Mouse (Mus musculus) spleen, postnatal 10 days (tissue): ENCODE data around the gene Yars.

Experiments
- DNase-seq, 2 experiments: peaks; one replicate each; pipeline ENCODE4 v3.0.0; 2021 to 2022; ENCODE audit warnings: low spot score in 2 of 2

The Yars gene

GRCm38 (mm10) chr4:129188803-129189541 is 588 bp upstream of the Yars start:
- peak; percentile 58 to 62 for DNase-seq

DNA sequence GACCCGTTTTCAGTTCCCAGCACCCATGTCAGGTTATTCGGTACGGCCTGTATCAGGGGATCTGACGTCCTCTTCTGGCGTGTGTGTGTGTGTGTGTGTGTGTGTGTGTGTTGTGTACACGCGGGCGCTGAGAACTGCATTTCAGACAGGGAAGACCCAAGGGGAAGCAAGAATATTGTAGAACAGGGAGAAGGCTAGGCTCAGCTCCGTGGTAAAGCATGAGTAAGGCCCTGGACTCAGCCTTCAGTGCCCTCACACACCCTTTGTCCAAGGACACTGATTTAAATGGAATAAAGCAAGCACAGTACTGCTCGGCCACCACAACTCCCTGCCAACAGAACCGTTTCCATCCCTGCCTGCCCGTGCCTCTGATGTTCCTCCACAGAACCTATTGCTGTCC is 978 bp downstream of the Yars start:
- peak; percentile 31 to 39 for DNase-seq

- DNase-seq: no peak
These were observed 2.1 kb downstream of the Yars start for GRCm38 (mm10) chr4:129191691-129192090.

DNA sequence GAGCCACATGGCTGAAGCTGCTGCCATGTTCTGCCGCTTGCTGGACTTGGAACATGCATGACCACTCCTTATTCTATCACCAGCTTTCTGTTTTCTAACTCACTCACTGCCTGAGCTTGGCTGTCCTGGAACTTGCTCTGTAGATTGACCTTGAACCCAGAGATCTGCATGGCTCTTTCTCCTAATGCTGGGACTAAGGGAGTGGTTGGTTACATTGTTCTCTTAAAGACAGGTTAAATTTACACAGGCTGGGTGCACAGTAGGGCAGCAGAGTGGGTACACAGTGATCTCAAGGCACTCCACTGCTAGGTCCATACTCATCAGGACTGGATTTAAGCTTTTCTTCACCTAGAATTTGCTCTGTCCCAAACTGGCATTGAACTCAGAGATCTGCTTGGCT is 4.7 kb downstream of the Yars start:
- no peak for DNase-seq

- no peak for DNase-seq
These were observed 8.0 kb downstream of the Yars start for GRCm38 (mm10) chr4:129197514-129197913.

GRCm38 (mm10) chr4:129204655-129205054 is 15.1 kb downstream of the Yars start:
- no peak for DNase-seq

- no peak for DNase-seq
These were observed 17.2 kb downstream of the Yars start for GRCm38 (mm10) chr4:129206792-129207191.

DNA sequence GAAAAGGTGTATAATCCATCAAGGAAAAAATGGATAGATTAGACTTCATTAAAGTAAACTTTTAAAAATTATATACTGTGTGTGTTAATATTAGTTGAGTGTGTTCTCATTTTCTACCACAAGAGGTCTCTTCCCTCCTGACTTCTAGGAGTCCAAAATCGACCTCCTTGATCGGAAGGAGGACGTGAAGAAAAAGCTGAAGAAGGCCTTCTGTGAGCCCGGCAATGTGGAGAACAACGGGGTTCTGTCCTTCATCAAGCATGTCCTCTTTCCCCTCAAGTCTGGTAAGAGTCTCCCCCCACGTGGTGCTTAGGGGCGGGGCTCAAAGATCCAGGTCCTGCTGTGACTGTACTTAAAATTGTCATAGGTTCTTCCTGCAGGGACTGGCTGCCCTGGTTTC is 19.9 kb downstream of the Yars start:
- no peak for DNase-seq

GRCm38 (mm10) chr4:129211461-129211860 is 21.9 kb downstream of the Yars start:
- no peak for DNase-seq

- DNase-seq: peak in 1 of 2 experiments; percentile 42
These were observed 22.9 kb downstream of the Yars start for GRCm38 (mm10) chr4:129212486-129212885.

GRCm38 (mm10) chr4:129218569-129219175 is 29.1 kb downstream of the Yars start:
- DNase-seq: no peak

DNA sequence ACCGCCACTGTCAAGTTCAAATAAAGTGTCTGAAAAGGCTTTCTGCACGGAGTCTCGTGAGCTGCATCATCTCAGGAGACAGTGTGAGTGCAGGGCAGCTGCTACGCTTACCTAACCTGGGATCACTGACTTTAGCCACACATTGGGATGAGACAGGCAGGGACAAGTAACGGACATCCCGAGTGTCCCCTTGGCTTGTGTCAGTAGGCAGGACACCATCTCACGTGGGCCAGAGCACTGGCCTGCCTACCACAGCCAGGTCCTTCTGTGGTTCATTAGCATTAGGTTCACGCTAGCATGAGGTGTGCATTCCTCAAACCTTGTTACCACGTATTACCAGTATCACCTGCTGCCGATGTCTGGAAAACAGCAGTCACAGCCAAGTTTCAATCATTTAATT is 29.6 kb downstream of the Yars start:
- DNase-seq: no peak

GRCm38 (mm10) chr4:129220376-129221089 is 31.0 kb downstream of the Yars start:
- no peak for DNase-seq

GRCm38 (mm10) chr4:129221097-129222010 is 31.8 kb downstream of the Yars start:
- no peak for DNase-seq

GRCm38 (mm10) chr4:129222019-129222925 is 32.7 kb downstream of the Yars start:
- no peak for DNase-seq

DNA sequence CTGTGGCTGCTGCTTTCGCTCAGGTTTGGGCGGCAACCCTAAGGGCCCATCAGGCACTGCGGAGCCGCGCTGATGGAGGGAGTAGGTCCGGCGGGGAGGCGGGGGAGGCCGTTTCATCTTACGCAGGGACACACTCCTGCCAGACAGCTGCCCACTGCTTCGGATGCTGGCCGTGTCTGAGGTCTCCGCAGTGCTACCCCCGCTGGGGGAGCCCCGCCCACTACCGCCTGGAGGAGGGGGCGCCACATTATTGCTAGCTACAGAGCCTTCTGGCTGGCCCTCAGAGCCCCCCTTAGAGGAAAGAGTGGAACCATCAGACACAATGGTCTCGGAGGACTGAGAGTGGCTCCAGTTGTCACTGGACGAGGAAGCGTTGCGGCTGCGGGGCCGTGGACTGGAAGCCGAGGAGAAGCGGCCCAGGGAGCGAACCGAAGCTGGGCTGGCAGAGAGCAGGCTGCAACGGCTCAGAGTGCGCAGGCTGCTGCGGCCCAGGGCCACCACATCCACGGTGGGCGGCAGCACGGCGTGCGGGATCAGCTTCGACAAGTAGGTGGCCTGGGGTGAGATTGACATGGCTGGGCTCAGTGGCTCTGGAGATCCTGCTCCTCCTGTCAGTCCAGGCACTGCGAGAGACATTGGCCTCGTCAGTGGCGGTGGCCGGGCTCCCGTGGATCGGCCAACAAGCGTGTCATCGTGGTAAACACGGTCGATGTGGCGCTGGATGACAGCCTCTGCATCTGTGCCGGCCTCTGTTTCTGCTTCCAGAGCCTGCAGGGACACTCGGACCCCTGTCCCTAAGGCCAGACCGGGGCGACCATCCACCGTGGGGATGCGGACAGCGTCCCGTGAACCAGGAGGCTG is 34.1 kb downstream of the Yars start:
- no peak for DNase-seq

DNA sequence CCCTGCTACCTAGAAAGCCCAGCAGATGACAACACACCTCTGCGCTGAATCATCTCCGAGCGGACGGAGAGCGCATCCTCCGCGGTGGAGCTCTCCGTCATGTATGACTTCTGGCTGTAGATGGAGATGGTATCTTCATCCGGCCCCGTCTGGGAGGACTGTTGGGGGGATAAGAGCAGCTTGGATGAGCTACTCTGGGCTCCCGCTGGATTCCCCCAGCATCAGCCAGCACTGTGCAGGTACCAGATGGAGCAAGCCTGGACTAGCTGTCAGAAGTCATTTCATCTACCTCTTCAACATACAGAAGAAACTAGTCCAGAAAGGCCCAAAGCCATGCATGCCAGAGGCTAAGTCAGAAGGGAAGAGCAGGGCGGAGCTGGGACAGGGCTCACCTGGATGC is 35.8 kb downstream of the Yars start:
- no peak for DNase-seq

GRCm38 (mm10) chr4:129226441-129226963 is 36.9 kb downstream of the Yars start:
- no peak for DNase-seq

GRCm38 (mm10) chr4:129227170-129227984 is 37.8 kb downstream of the Yars start:
- DNase-seq: no peak
